Mouse (Mus musculus) liver, embryonic 16.5 days (tissue): ENCODE measurements around the gene Ccnl2. TPM values are rescaled to one million over a fixed set of nuclear protein-coding genes. Genes with fewer than 3 reads are reported as not detected.

Experiments used
- ATAC-seq: fragments of 200-750 bp; cut with Nextera tagmentation; 2 replicates; pipeline ENCODE4 v1.8.0; 2017; ENCODE audit warnings: low read depth, mild to moderate bottlenecking, moderate number of reproducible peaks, moderate library complexity
- H3K27ac ChIP-seq: fragments of 300-500 bp; sonication (generic); 2 replicates; pipeline ENCODE4 v1.5.1; 2014; ENCODE audit warnings: mild to moderate bottlenecking, low read length
- H3K27me3 ChIP-seq: fragments of 300-500 bp; sonication (generic); 2 replicates; pipeline ENCODE4 v1.6.1; 2014; ENCODE audit warnings: low read depth, low read length, mixed read lengths; ENCODE audit not compliant: control insufficient read depth, insufficient read depth
- H3K36me3 ChIP-seq: fragments of 300-500 bp; sonication (generic); 2 replicates; pipeline ENCODE4 v1.6.1; 2014; ENCODE audit warnings: mild to moderate bottlenecking; ENCODE audit not compliant: control insufficient read depth, insufficient read depth
- H3K4me1 ChIP-seq: fragments of 300-500 bp; sonication (generic); 2 replicates; pipeline ENCODE4 v1.6.1; 2014; ENCODE audit warnings: low read depth, low read length, mixed read lengths; ENCODE audit not compliant: control insufficient read depth
- H3K4me2 ChIP-seq: fragments of 300-500 bp; sonication (generic); 2 replicates; pipeline ENCODE4 v1.6.1; 2014; ENCODE audit warnings: low read depth, low read length, mixed read lengths
- H3K4me3 ChIP-seq: fragments of 300-500 bp; sonication (generic); 2 replicates; pipeline ENCODE4 v1.5.1; 2014; ENCODE audit warnings: low read depth, mild to moderate bottlenecking, low read length
- H3K9ac ChIP-seq: fragments of 300-500 bp; sonication (generic); 2 replicates; pipeline ENCODE4 v1.6.1; 2014; ENCODE audit warnings: low read depth, low read length
- H3K9me3 ChIP-seq: fragments of 300-500 bp; sonication (generic); replicated peaks from 2 replicates; pipeline ENCODE4 v1.6.1; 2016; ENCODE audit warnings: low read length; ENCODE audit not compliant: control insufficient read depth
- WGBS: fragments of 180-500 bp; shearing (Covaris S2); extraction: QIAGEN DNeasy Blood & Tissue Kit; methylation state at CpG from one replicate; pipeline ENCODE4 v1.1.7; 2014; ENCODE audit not compliant: insufficient replicate concordance; 5-methylcytosine and 5-hydroxymethylcytosine counted together
- polyA plus RNA-seq: library from polyadenylated mRNA; unstranded; fragments of >200 nt; fragmentation: Nextera tagmentation; extraction: Ambion mirVana; gene quantifications from 2 replicates; pipeline ENCODE4 v1.2.1, GENCODE M21; 2015

The Ccnl2 gene
- polyA plus RNA-seq: 69.7 and 79.8 TPM in 2 replicates

- Histone ChIP-seq H3K27me3 (no peaks in the 10 kb centered on the region), H3K9me3 (no peaks in the 10 kb centered on the region), H3K4me1 (peaks cover 24% of the 10 kb centered on the region), H3K36me3 (peaks cover 54% of the 10 kb centered on the region), H3K9ac (peak within 1 kb of the TSS; percentile 98), H3K4me3 (peak within 1 kb of the TSS; percentile 95), H3K4me2 (peak within 1 kb of the TSS; percentile 88), H3K27ac (peak within 1 kb of the TSS; percentile 93)
- ATAC-seq: peak; percentile 100
- under 1% methylated on average over 60 of the region's 60 CpGs for WGBS
Observed at GRCm38 (mm10) chr4:155811929-155812664, at the start of gene Ccnl2. Ccnl2 (plus strand) TSS chr4:155812489.

- ATAC-seq: no peak
- Histone ChIP-seq H3K36me3 (no peaks in the 10 kb centered on the region), H3K9me3 (no peaks in the 10 kb centered on the region), H3K27me3 (peaks cover 28% of the 10 kb centered on the region), H3K27ac (no peak overlapping the region; the same call in 1 of the 2 replicates), H3K4me2 (peak overlapping the region; percentile 93), H3K9ac (peak overlapping the region; percentile 75), H3K4me3 (peak overlapping the region; percentile 67), H3K4me1 (peaks cover 15% of the 10 kb centered on the region)
- WGBS: 57% methylated on average over 5 of the region's 5 CpGs
Observed at GRCm38 (mm10) chr4:155769496-155769879, 42.8 kb upstream of the Ccnl2 start.

- WGBS: under 1% methylated on average over 39 of the region's 39 CpGs
- Histone ChIP-seq H3K4me2 (peak overlapping the region; percentile 93), H3K9me3 (no peaks in the 10 kb centered on the region), H3K4me3 (peak overlapping the region; percentile 67), H3K9ac (peak overlapping the region; percentile 75), H3K36me3 (no peaks in the 10 kb centered on the region), H3K4me1 (peaks cover 20% of the 10 kb centered on the region), H3K27me3 (peaks cover 33% of the 10 kb centered on the region), H3K27ac (peak overlapping the region; percentile 40)
- ATAC-seq: peak; percentile 86
Observed at GRCm38 (mm10) chr4:155769880-155770512, 42.3 kb upstream of the Ccnl2 start.

- ATAC-seq: no peak
- Histone ChIP-seq H3K27me3 (peaks cover 39% of the 10 kb centered on the region), H3K4me1 (peaks cover 21% of the 10 kb centered on the region), H3K9ac (peak overlapping the region; percentile 75), H3K9me3 (no peaks in the 10 kb centered on the region), H3K36me3 (no peaks in the 10 kb centered on the region), H3K4me3 (peak overlapping the region; percentile 67), H3K4me2 (peak overlapping the region; percentile 93), H3K27ac (no peak overlapping the region)
- whole genome bisulfite sequencing: 48% methylated on average over 24 of the region's 24 CpGs
Observed at GRCm38 (mm10) chr4:155770626-155771025, 41.7 kb upstream of the Ccnl2 start.

- Histone ChIP-seq H3K9ac (no peak overlapping the region), H3K4me3 (no peak overlapping the region), H3K4me1 (peaks cover 21% of the 10 kb centered on the region), H3K27me3 (peaks cover 46% of the 10 kb centered on the region), H3K27ac (no peak overlapping the region), H3K9me3 (no peaks in the 10 kb centered on the region), H3K36me3 (no peaks in the 10 kb centered on the region), H3K4me2 (no peak overlapping the region)
- WGBS: 64% methylated on average over 2 of the region's 2 CpGs
- ATAC-seq: no peak
Observed at GRCm38 (mm10) chr4:155771706-155772105, 40.6 kb upstream of the Ccnl2 start.

- H3K9me3 ChIP-seq: no peaks in the 10 kb centered on the region
- ATAC-seq: no peak
- no peaks in the 10 kb centered on the region for H3K36me3 ChIP-seq
- no peak overlapping the region for H3K9ac ChIP-seq
- peaks cover 48% of the 10 kb centered on the region for H3K27me3 ChIP-seq
- peaks cover 27% of the 10 kb centered on the region for H3K4me1 ChIP-seq
- H3K4me3 ChIP-seq: no peak overlapping the region
- 68% methylated on average over 13 of the region's 13 CpGs for WGBS
- no peak overlapping the region for H3K4me2 ChIP-seq
- no peak overlapping the region for H3K27ac ChIP-seq
Observed at GRCm38 (mm10) chr4:155772786-155773185, 39.5 kb upstream of the Ccnl2 start.

- no peak overlapping the region for H3K4me2 ChIP-seq
- no peak for ATAC-seq
- H3K36me3 ChIP-seq: no peaks in the 10 kb centered on the region
- peaks cover 48% of the 10 kb centered on the region for H3K27me3 ChIP-seq
- H3K4me3 ChIP-seq: no peak overlapping the region
- H3K9me3 ChIP-seq: no peaks in the 10 kb centered on the region
- H3K4me1 ChIP-seq: peaks cover 28% of the 10 kb centered on the region
- WGBS: 32% methylated on average over 5 of the region's 5 CpGs
- no peak overlapping the region for H3K9ac ChIP-seq
- no peak overlapping the region for H3K27ac ChIP-seq
Observed at GRCm38 (mm10) chr4:155773335-155774078, 38.8 kb upstream of the Ccnl2 start.

- no peak within 1 kb of the TSS for H3K9ac ChIP-seq
- ATAC-seq: peak; percentile 68
- H3K27ac ChIP-seq: no peak within 1 kb of the TSS
- peak within 1 kb of the TSS; percentile 41 for H3K4me3 ChIP-seq
- H3K4me2 ChIP-seq: peak within 1 kb of the TSS; percentile 68
- peaks cover 51% of the 10 kb centered on the region for H3K27me3 ChIP-seq
- H3K36me3 ChIP-seq: no peaks in the 10 kb centered on the region
- WGBS: under 1% methylated on average over 35 of the region's 35 CpGs
- peaks cover 28% of the 10 kb centered on the region for H3K4me1 ChIP-seq
- H3K9me3 ChIP-seq: no peaks in the 10 kb centered on the region
Observed at GRCm38 (mm10) chr4:155774280-155774754, 38.0 kb upstream of the Ccnl2 start, which contains the start of gene Vwa1. Vwa1 (minus strand) TSS chr4:155774698.
